Mouse (Mus musculus) cerebellum, adult 2 months (tissue): Measurements from ENCODE around the gene Rundc1. TPM values are rescaled to one million over a fixed set of nuclear protein-coding genes. Genes with fewer than 3 reads are reported as not detected.
"Not testable (repeated sequence)": the region's sequence is repeated elsewhere in the genome, so short reads cannot be mapped to it uniquely, and the experiment has no call there.

ENCODE experiments used
- DNase-seq, 2 experiments: peaks; one replicate each; pipeline ENCODE4 v3.0.0; 2021
- H3K27ac ChIP-seq: fragments of 200-500 bp; 2 replicates; pipeline ENCODE4 v1.5.1; 2012; ENCODE audit warnings: low read length, control low read depth, inconsistent platforms; ENCODE audit not compliant: insufficient read depth
- H3K27me3 ChIP-seq: fragments of 200-500 bp; 2 replicates; pipeline ENCODE4 v1.6.1; 2012; ENCODE audit warnings: inconsistent platforms, mild to moderate bottlenecking, low read length, moderate library complexity; ENCODE audit not compliant: control insufficient read depth, insufficient read depth
- H3K4me1 ChIP-seq: fragments of 200-500 bp; 2 replicates; pipeline ENCODE4 v1.6.1; 2011; ENCODE audit warnings: low read length; ENCODE audit not compliant: control insufficient read depth, insufficient read depth
- H3K4me3 ChIP-seq: fragments of 200-500 bp; replicated peaks from 2 replicates; pipeline ENCODE3; 2011; ENCODE audit warnings: mild to moderate bottlenecking, low read depth, low read length, control low read depth; ENCODE audit not compliant: insufficient read depth
- CTCF ChIP-seq: fragments of 200-500 bp; IDR thresholded peaks from 2 replicates; pipeline ENCODE4 v1.5.1; 2011; ENCODE audit warnings: low read depth, mild to moderate bottlenecking, control low read depth, low read length, moderate library complexity, borderline replicate concordance; ENCODE audit not compliant: insufficient read depth
- POLR2A ChIP-seq: fragments of 200-500 bp; IDR thresholded peaks from 2 replicates; pipeline ENCODE4 v1.6.1; 2011; ENCODE audit warnings: low read length, control low read depth, borderline replicate concordance; ENCODE audit not compliant: insufficient read depth
- WGBS: fragments of 180-500 bp; shearing (Covaris S2); methylation state at CpG from one replicate; pipeline ENCODE4 v1.1.7; 2018; 5-methylcytosine and 5-hydroxymethylcytosine counted together
- polyA plus RNA-seq: library from polyadenylated mRNA; depleted of rRNA; stranded (reverse); fragments of >200 nt; gene quantifications from 2 replicates; pipeline ENCODE4 v1.2.3, GENCODE M21; 2012

Gene Rundc1
- polyA plus RNA-seq, 1 experiment: 31.8 TPM

GRCm38 (mm10) chr11:101447786-101448185, 22.9 kb downstream of the Rundc1 start:
- DNase-seq: no peak
- 84% methylated on average over 5 of the region's 5 CpGs for WGBS
- TF ChIP-seq POLR2A: no peak
- no peak for TF ChIP-seq CTCF
- Histone ChIP-seq H3K27ac (no peak overlapping the region), H3K4me3 (no peak overlapping the region), H3K4me1 (no peaks in the 10 kb centered on the region), H3K27me3 (no peaks in the 10 kb centered on the region)

DNA sequence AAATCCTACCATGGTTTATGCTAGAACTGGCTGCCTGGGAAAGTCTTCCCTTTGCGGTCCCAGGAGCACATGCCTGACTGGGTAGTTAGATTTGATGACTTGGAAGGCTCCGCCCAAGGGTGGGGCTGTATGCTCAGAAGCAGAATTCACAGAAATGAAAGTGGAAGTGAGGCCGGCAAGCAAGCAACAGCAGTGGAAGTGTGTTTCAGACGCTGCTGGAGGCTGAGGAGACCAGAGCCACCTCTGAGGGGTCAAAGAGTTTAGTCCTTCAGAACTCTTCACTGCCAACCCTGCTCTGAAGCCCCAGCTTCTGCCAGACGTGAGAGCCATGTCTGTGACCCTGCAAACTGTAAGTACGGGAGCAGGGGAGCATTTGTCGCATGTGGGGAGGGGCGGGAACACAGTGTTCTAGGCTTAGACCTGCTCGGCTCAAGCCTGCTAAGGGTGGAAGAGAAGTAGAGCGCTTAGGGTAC, 23.4 kb downstream of the Rundc1 start, which contains the start of gene Ifi35:
Ifi35 (plus strand) TSS at position 134 of the 473 bp plus-strand sequence.
- DNase-seq: no peak
- Histone ChIP-seq H3K27ac (no peak within 1 kb of the TSS), H3K27me3 (no peaks in the 10 kb centered on the region), H3K4me1 (no peaks in the 10 kb centered on the region), H3K4me3 (no peak within 1 kb of the TSS)
- WGBS: 31% methylated on average over 10 of the region's 10 CpGs
- TF ChIP-seq CTCF: no peak
- no peak for TF ChIP-seq POLR2A

DNA sequence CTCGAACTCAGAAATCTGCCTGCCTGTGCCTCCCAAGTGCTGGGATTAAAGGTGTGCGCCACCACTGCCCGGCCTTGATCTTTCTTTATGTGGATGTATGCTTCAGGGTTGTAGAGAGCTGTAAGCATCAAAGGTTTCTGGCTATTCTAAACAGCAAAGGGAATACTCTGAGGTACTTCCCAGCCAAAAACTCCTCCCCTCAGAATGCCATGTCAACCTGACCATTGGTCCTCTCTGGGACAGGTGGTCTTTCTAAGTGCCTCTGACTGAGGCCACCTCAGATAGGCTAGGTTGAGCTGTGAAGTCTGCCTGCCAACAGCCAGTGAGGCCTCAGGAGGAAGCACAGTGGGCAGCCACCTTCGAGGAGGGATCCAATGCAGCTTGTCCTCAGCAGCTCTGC, 24.0 kb downstream of the Rundc1 start:
- Histone ChIP-seq H3K27ac (no peak overlapping the region), H3K4me3 (no peak overlapping the region), H3K4me1 (no peaks in the 10 kb centered on the region), H3K27me3 (no peaks in the 10 kb centered on the region)
- 77% methylated on average over 4 of the region's 4 CpGs for WGBS
- DNase-seq: no peak
- TF ChIP-seq CTCF (no peak), POLR2A (no peak)

GRCm38 (mm10) chr11:101449596-101449995, 24.7 kb downstream of the Rundc1 start:
- H3K4me3 ChIP-seq, H3K27me3 ChIP-seq, DNase-seq, H3K27ac ChIP-seq, H3K4me1 ChIP-seq: not testable (repeated sequence)
- 85% methylated on average over 4 of the region's 4 CpGs for WGBS

DNA sequence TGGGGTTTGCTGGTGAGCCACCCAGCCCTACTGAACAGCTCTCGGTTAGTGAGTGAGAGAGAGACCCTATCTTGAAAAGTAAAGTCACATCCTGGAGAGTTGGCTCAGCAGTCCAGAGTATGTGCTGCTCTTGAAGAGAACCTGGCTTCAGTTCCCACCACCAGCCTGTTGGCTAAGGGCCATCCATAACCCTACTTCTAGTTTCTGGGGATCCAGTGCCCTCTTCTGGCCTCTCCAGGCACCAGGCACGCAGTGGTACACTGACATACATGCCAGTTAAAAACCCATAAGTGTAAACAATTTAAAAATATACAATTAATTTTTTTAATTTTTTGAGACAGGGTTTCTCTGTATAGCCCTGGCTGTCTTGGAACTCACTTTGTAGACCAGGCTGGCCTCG, 25.5 kb downstream of the Rundc1 start:
- Histone ChIP-seq H3K27me3 (no peaks in the 10 kb centered on the region), H3K4me3 (no peak overlapping the region), H3K27ac (no peak overlapping the region), H3K4me1 (no peaks in the 10 kb centered on the region)
- WGBS: 75% methylated on average over 3 of the region's 3 CpGs
- DNase-seq: no peak
- no peak for TF ChIP-seq CTCF
- TF ChIP-seq POLR2A: no peak

DNA sequence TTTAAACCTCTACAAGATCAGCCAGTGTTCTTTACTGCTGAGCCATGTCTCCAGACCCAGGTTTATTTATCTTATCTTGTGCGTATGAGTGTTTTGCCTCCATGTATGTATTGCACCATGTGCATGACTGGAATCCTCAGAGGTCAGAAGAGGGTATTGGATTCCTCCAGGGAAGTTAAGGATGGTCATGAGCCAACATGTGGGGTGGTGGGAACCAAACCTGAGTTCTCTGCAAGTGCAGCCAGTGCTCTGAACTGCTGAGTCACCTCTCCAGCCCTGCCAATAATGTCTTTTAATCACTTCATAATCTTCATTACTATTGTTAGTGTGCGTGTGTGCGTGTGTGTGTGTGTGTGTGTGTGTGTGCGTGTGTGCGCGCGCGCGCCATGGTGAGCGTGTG, 26.7 kb downstream of the Rundc1 start:
- Histone ChIP-seq H3K4me1 (no peaks in the 10 kb centered on the region), H3K27me3 (no peaks in the 10 kb centered on the region), H3K27ac (no peak overlapping the region), H3K4me3 (no peak overlapping the region)
- TF ChIP-seq POLR2A: no peak
- no peak for TF ChIP-seq CTCF
- DNase-seq: no peak
- 91% methylated on average over 10 of the region's 10 CpGs for WGBS

GRCm38 (mm10) chr11:101452093-101452774, 27.3 kb downstream of the Rundc1 start:
- no peak overlapping the region for H3K27ac ChIP-seq

GRCm38 (mm10) chr11:101454702-101455101, 29.8 kb downstream of the Rundc1 start:
- Histone ChIP-seq H3K27me3 (no peaks in the 10 kb centered on the region), H3K4me3 (no peak overlapping the region), H3K4me1 (no peaks in the 10 kb centered on the region), H3K27ac (no peak overlapping the region)
- no peak for DNase-seq
- 15% methylated on average over 6 of the region's 6 CpGs for WGBS
- TF ChIP-seq CTCF (no peak), POLR2A (no peak)

More at GRCm38 (mm10) chr11:101452093-101452774, 27.3 kb downstream of the Rundc1 start:
- TF ChIP-seq POLR2A (no peak), CTCF (no peak)
- no peak for DNase-seq
- H3K27me3 ChIP-seq: no peaks in the 10 kb centered on the region
- 76% methylated on average over 10 of the region's 10 CpGs for WGBS
- H3K4me3 ChIP-seq: no peak overlapping the region
- no peaks in the 10 kb centered on the region for H3K4me1 ChIP-seq
